Mouse (Mus musculus) embryonic fibroblast, embryonic 13.5 days (primary cell): ENCODE measurements around the gene Tnpo3. TPM values are rescaled to one million over a fixed set of nuclear protein-coding genes. Genes with fewer than 3 reads are reported as not detected.

Source experiments
- H3K27ac ChIP-seq: 2 replicates; pipeline ENCODE4 v1.5.1; 2012; ENCODE audit warnings: low read length, control low read depth, inconsistent platforms; ENCODE audit not compliant: insufficient read depth
- H3K4me1 ChIP-seq: 2 replicates; pipeline ENCODE4 v1.6.1; 2011; ENCODE audit warnings: low read length; ENCODE audit not compliant: control insufficient read depth, insufficient read depth
- H3K4me3 ChIP-seq: 2 replicates; pipeline ENCODE4 v1.5.1; 2011; ENCODE audit warnings: mild to moderate bottlenecking, control low read depth, low read length; ENCODE audit not compliant: insufficient read depth
- CTCF ChIP-seq: IDR thresholded peaks from 2 replicates; pipeline ENCODE4 v1.5.1; 2011; ENCODE audit warnings: mild to moderate bottlenecking, control low read depth, low read length, moderate library complexity, borderline replicate concordance; ENCODE audit not compliant: insufficient read depth
- POLR2A ChIP-seq: IDR thresholded peaks from 2 replicates; pipeline ENCODE4 v1.6.1; 2011; ENCODE audit warnings: low read depth, mild to moderate bottlenecking, control low read depth, low read length, moderate library complexity
- polyA plus RNA-seq: library from polyadenylated mRNA; stranded (reverse); fragments of >200 nt; gene quantifications from 2 replicates; pipeline ENCODE4 v1.2.4, GENCODE M21; 2011; ENCODE audit warnings: low read depth; ENCODE audit not compliant: missing spikeins, insufficient read length

Gene Tnpo3
- 68.8 and 76.1 TPM in 2 replicates for polyA plus RNA-seq

GRCm38 (mm10) chr6:29609111-29610019 is at the start of gene Tnpo3:
TSS of gene Tnpo3 (minus strand) at chr6:29609887.
- H3K4me3 ChIP-seq, result peak within 1 kb of the TSS; percentile 80
- TF ChIP-seq POLR2A, result peak; percentile 81
- TF ChIP-seq CTCF, result no peak
- H3K4me1 ChIP-seq, result no peaks in the 10 kb centered on the region
- H3K27ac ChIP-seq, result peak within 1 kb of the TSS; percentile 42

- H3K4me3 ChIP-seq, result no peak overlapping the region
- H3K27ac ChIP-seq, result no peak overlapping the region
- H3K4me1 ChIP-seq, result no peaks in the 10 kb centered on the region
- TF ChIP-seq POLR2A, result no peak
- no peak for TF ChIP-seq CTCF
Observed at GRCm38 (mm10) chr6:29658626-29659475, 49.2 kb upstream of the Tnpo3 start.

- Histone ChIP-seq H3K4me3 (no peak overlapping the region), H3K4me1 (no peaks in the 10 kb centered on the region), H3K27ac (no peak overlapping the region)
- TF ChIP-seq POLR2A (no peak), CTCF (no peak)
Observed at GRCm38 (mm10) chr6:29653271-29653670, 43.6 kb upstream of the Tnpo3 start.

GRCm38 (mm10) chr6:29650170-29650549 is 40.5 kb upstream of the Tnpo3 start:
- Histone ChIP-seq H3K4me3 (no peak overlapping the region), H3K4me1 (no peaks in the 10 kb centered on the region), H3K27ac (no peak overlapping the region)
- no peak for TF ChIP-seq POLR2A
- TF ChIP-seq CTCF, result no peak

DNA sequence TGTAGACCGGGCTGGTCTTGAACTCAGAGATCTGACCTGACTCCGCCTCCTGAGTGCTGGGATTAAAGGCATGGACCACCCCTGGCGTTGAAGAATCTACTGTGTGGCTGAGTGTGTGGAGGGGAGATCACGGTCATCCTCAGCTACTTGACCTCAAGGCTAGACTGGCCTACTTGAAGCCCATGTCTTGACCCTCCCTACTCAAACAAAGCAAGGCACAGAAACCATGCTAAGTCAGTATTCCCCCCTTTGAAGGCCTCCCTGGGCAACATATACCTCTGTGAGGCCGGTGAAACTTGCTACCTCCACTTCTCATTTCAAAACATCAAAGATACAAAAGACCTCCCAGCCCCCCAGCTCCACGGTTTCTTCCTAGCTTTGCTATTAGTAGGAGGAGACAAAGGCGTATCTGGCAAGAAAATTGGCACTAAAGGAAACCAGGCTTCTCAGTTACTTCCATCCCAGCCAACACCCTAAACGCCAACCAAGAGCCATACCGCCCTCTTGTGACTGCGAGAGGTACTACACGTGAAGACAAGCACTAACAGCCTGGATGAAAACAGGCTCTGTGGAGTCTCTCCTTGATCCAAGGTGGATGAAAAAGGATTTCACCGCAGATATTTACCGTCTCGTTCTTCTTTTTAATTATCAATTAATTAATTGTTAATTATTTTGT is 39.9 kb upstream of the Tnpo3 start:
- Histone ChIP-seq H3K27ac (no peak overlapping the region), H3K4me3 (no peak overlapping the region), H3K4me1 (no peaks in the 10 kb centered on the region)
- TF ChIP-seq CTCF (peak; percentile 90; the same call in 1 of the 2 replicates), POLR2A (no peak)

GRCm38 (mm10) chr6:29641816-29642215 is 32.1 kb upstream of the Tnpo3 start:
- H3K27ac ChIP-seq, result no peak overlapping the region
- H3K4me1 ChIP-seq, result no peaks in the 10 kb centered on the region
- no peak for TF ChIP-seq CTCF
- TF ChIP-seq POLR2A, result no peak
- H3K4me3 ChIP-seq, result no peak overlapping the region

DNA sequence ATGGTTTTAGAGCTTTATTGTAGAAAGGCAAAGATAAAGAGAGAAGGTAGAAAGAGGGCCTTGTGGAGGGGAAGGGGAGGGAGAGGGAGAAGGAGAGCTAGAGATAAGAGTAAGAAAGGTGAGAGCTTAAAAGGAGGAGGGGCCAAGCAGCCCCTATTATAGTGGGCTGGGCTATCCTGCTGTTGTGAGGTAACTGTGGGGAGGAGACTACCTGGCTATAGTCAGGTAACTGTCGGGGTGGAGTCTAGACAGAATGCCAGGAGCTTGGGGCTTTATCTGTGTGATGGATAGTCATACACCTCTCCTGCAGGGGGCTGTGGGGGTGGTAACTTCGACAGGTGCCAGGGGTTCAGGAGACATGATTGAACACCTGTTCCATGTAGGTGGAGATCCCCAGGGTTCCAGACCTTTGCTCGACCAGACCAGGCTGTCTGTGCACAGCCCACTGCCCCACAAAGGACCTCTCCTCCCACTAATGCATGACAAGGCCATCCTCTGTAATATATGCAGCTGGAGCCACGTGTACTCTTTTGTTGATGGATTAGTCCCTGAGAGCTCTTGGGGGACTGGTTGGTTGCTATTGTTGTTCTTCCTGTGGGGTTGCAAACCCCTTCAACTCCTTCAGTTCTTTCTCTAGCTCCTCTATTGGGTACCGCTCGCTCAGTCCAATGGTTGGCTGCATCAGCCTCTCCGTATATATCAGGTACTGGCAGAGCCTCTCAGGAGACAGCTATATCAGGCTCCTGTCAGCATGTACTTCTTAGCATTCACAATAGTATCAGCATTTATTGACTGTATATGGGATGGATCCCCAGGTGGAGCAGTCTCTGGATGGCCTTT is 30.1 kb upstream of the Tnpo3 start:
- no peaks in the 10 kb centered on the region for H3K4me1 ChIP-seq
- H3K27ac ChIP-seq, result no peak overlapping the region
- no peak for TF ChIP-seq POLR2A
- TF ChIP-seq CTCF, result no peak
- no peak overlapping the region for H3K4me3 ChIP-seq

GRCm38 (mm10) chr6:29638844-29639460 is 29.3 kb upstream of the Tnpo3 start:
- Histone ChIP-seq H3K4me1 (no peaks in the 10 kb centered on the region), H3K27ac (no peak overlapping the region), H3K4me3 (no peak overlapping the region)
- TF ChIP-seq CTCF (no peak), POLR2A (no peak)
